Mouse (Mus musculus) heart, embryonic 12.5 days (tissue): ENCODE results near the gene Tmem182. TPM values are rescaled to one million over a fixed set of nuclear protein-coding genes. Genes with fewer than 3 reads are reported as not detected.

Experiments used
- ATAC-seq: fragments of 200-750 bp; cut with Nextera tagmentation; 2 replicates; pipeline ENCODE4 v1.8.0; 2017; ENCODE audit warnings: moderate TSS enrichment, moderate library complexity; ENCODE audit not compliant: insufficient number of reproducible peaks, low FRiP score
- H3K27ac ChIP-seq: fragments of 300-500 bp; sonication (generic); 2 replicates; pipeline ENCODE4 v1.5.1; 2016; ENCODE audit warnings: mild to moderate bottlenecking, moderate library complexity; ENCODE audit not compliant: poor library complexity, severe bottlenecking
- H3K27me3 ChIP-seq: fragments of 300-500 bp; sonication (generic); replicated peaks from 2 replicates; pipeline ENCODE4 v1.6.1; 2016; ENCODE audit warnings: mild to moderate bottlenecking, moderate library complexity
- H3K36me3 ChIP-seq: fragments of 300-500 bp; sonication (generic); 2 replicates; pipeline ENCODE4 v1.6.1; 2016; ENCODE audit warnings: mild to moderate bottlenecking, moderate library complexity
- H3K4me1 ChIP-seq: fragments of 300-500 bp; sonication (generic); replicated peaks from 2 replicates; pipeline ENCODE4 v1.6.1; 2016; ENCODE audit warnings: mild to moderate bottlenecking
- H3K4me2 ChIP-seq: fragments of 300-500 bp; sonication (generic); 2 replicates; pipeline ENCODE4 v1.6.1; 2016; ENCODE audit warnings: mild to moderate bottlenecking, moderate library complexity
- H3K4me3 ChIP-seq: fragments of 300-500 bp; sonication (generic); 2 replicates; pipeline ENCODE4 v1.5.1; 2016; ENCODE audit warnings: mild to moderate bottlenecking
- H3K9ac ChIP-seq: fragments of 300-500 bp; sonication (generic); 2 replicates; pipeline ENCODE4 v1.6.1; 2016; ENCODE audit warnings: mild to moderate bottlenecking, moderate library complexity
- H3K9me3 ChIP-seq: fragments of 300-500 bp; sonication (generic); replicated peaks from 2 replicates; pipeline ENCODE4 v1.6.1; 2016; ENCODE audit warnings: mild to moderate bottlenecking, moderate library complexity
- WGBS: fragments of 180-500 bp; shearing (Covaris S2); methylation state at CpG from one replicate; pipeline ENCODE4 v1.1.7; 2016; 5-methylcytosine and 5-hydroxymethylcytosine counted together
- polyA plus RNA-seq: library from polyadenylated mRNA; unstranded; fragments of >200 nt; fragmentation: Nextera tagmentation; extraction: Ambion mirVana; gene quantifications from 2 replicates; pipeline ENCODE4 v1.2.1, GENCODE M21; 2016

The Tmem182 gene
- polyA plus RNA-seq, 1 experiment from 2014 or later, result 21.1 TPM

GRCm38 (mm10) chr1:40873760-40874455 lies 68.5 kb downstream of the Tmem182 start:
- whole genome bisulfite sequencing, result 62% methylated on average over 10 of the region's 10 CpGs
- H3K36me3 ChIP-seq, result no peaks in the 10 kb centered on the region
- H3K4me1 ChIP-seq, result peaks cover 9% of the 10 kb centered on the region; the same call in 1 of the 2 replicates
- no peak overlapping the region for H3K9ac ChIP-seq
- no peaks in the 10 kb centered on the region for H3K9me3 ChIP-seq
- ATAC-seq, result no peak
- peak overlapping the region; percentile 55 for H3K4me2 ChIP-seq
- H3K27ac ChIP-seq, result peak overlapping the region; percentile 20; the same call in 1 of the 2 replicates
- H3K27me3 ChIP-seq, result no peaks in the 10 kb centered on the region
- peak overlapping the region; percentile 5; the same call in 1 of the 2 replicates for H3K4me3 ChIP-seq

GRCm38 (mm10) chr1:40874456-40875375 lies 69.3 kb downstream of the Tmem182 start:
- H3K4me3 ChIP-seq, result peak overlapping the region; percentile 5; the same call in 1 of the 2 replicates
- no peaks in the 10 kb centered on the region for H3K9me3 ChIP-seq
- no peaks in the 10 kb centered on the region for H3K36me3 ChIP-seq
- H3K4me2 ChIP-seq, result peak overlapping the region; percentile 55
- peaks cover 9% of the 10 kb centered on the region; the same call in 1 of the 2 replicates for H3K4me1 ChIP-seq
- H3K27ac ChIP-seq, result peak overlapping the region; percentile 20; the same call in 1 of the 2 replicates
- H3K9ac ChIP-seq, result no peak overlapping the region
- ATAC-seq, result no peak
- 67% methylated on average over 26 of the region's 26 CpGs for WGBS
- H3K27me3 ChIP-seq, result no peaks in the 10 kb centered on the region

- ATAC-seq, result no peak
- Histone ChIP-seq H3K27me3 (no peaks in the 10 kb centered on the region), H3K4me3 (no peak overlapping the region), H3K27ac (no peak overlapping the region), H3K4me2 (no peak overlapping the region), H3K9ac (no peak overlapping the region), H3K9me3 (no peaks in the 10 kb centered on the region), H3K4me1 (peaks cover 14% of the 10 kb centered on the region; the same call in 1 of the 2 replicates), H3K36me3 (no peaks in the 10 kb centered on the region)
- WGBS, result 16% methylated on average over 9 of the region's 9 CpGs
These were observed 73.7 kb downstream of the Tmem182 start for GRCm38 (mm10) chr1:40879051-40879450.

- Histone ChIP-seq H3K9me3 (no peaks in the 10 kb centered on the region), H3K4me1 (peaks cover 10% of the 10 kb centered on the region; the same call in 1 of the 2 replicates), H3K4me2 (no peak overlapping the region), H3K9ac (no peak overlapping the region), H3K27me3 (no peaks in the 10 kb centered on the region), H3K27ac (no peak overlapping the region), H3K36me3 (no peaks in the 10 kb centered on the region), H3K4me3 (no peak overlapping the region)
- ATAC-seq, result no peak
- WGBS, result 72% methylated on average over 6 of the region's 6 CpGs
These were observed 74.1 kb downstream of the Tmem182 start for GRCm38 (mm10) chr1:40879526-40879925.

- no peak overlapping the region for H3K27ac ChIP-seq
- H3K9me3 ChIP-seq, result no peaks in the 10 kb centered on the region
- 40% methylated on average over 2 of the region's 2 CpGs for WGBS
- H3K27me3 ChIP-seq, result no peaks in the 10 kb centered on the region
- H3K4me2 ChIP-seq, result no peak overlapping the region
- H3K4me3 ChIP-seq, result no peak overlapping the region
- 0 out of 2 replicates have a peak, but pooled peaks cover 5% of the 10 kb centered on the region for H3K4me1 ChIP-seq
- ATAC-seq, result no peak
- H3K9ac ChIP-seq, result no peak overlapping the region
- no peaks in the 10 kb centered on the region for H3K36me3 ChIP-seq
These were observed 75.1 kb downstream of the Tmem182 start for GRCm38 (mm10) chr1:40880527-40880926.

- WGBS, result 75% methylated on average over 2 of the region's 2 CpGs
- no peak for ATAC-seq
These were observed 78.5 kb downstream of the Tmem182 start for GRCm38 (mm10) chr1:40883856-40884255.

GRCm38 (mm10) chr1:40884943-40885342 lies 79.5 kb downstream of the Tmem182 start:
- Histone ChIP-seq H3K27ac (no peak overlapping the region), H3K9ac (no peak overlapping the region), H3K9me3 (no peaks in the 10 kb centered on the region), H3K4me2 (no peak overlapping the region), H3K36me3 (no peaks in the 10 kb centered on the region), H3K27me3 (no peaks in the 10 kb centered on the region), H3K4me3 (no peak overlapping the region), H3K4me1 (0 out of 2 replicates have a peak, but pooled peaks cover 5% of the 10 kb centered on the region)
- no peak for ATAC-seq
- WGBS, result 70% methylated on average over 6 of the region's 6 CpGs

More at GRCm38 (mm10) chr1:40883856-40884255, 78.5 kb downstream of the Tmem182 start:
- H3K4me3 ChIP-seq, result no peak overlapping the region
- no peaks in the 10 kb centered on the region for H3K27me3 ChIP-seq
- H3K9me3 ChIP-seq, result no peaks in the 10 kb centered on the region
- H3K4me1 ChIP-seq, result 0 out of 2 replicates have a peak, but pooled peaks cover 5% of the 10 kb centered on the region
- H3K4me2 ChIP-seq, result no peak overlapping the region
- no peaks in the 10 kb centered on the region for H3K36me3 ChIP-seq
- H3K9ac ChIP-seq, result no peak overlapping the region
- no peak overlapping the region for H3K27ac ChIP-seq

- WGBS, result 29% methylated on average over 12 of the region's 12 CpGs
These were observed 82.3 kb downstream of the Tmem182 start for GRCm38 (mm10) chr1:40887673-40888072.

GRCm38 (mm10) chr1:40888396-40889040 lies 83.1 kb downstream of the Tmem182 start:
- H3K4me3 ChIP-seq, result no peak overlapping the region
- no peak for ATAC-seq
- WGBS, result 83% methylated on average over 8 of the region's 8 CpGs
- H3K36me3 ChIP-seq, result no peaks in the 10 kb centered on the region
- no peaks in the 10 kb centered on the region for H3K4me1 ChIP-seq
- H3K9me3 ChIP-seq, result no peaks in the 10 kb centered on the region
- H3K4me2 ChIP-seq, result no peak overlapping the region
- H3K27ac ChIP-seq, result no peak overlapping the region
- 0 out of 2 replicates have a peak, but pooled peaks cover 3% of the 10 kb centered on the region for H3K27me3 ChIP-seq
- H3K9ac ChIP-seq, result no peak overlapping the region

More at GRCm38 (mm10) chr1:40887673-40888072, 82.3 kb downstream of the Tmem182 start:
- Histone ChIP-seq H3K36me3 (no peaks in the 10 kb centered on the region), H3K9me3 (no peaks in the 10 kb centered on the region), H3K4me2 (no peak overlapping the region), H3K9ac (no peak overlapping the region), H3K27ac (no peak overlapping the region), H3K4me1 (no peaks in the 10 kb centered on the region), H3K27me3 (0 out of 2 replicates have a peak, but pooled peaks cover 3% of the 10 kb centered on the region), H3K4me3 (no peak overlapping the region)
- ATAC-seq, result no peak

- no peak for ATAC-seq
- no peak overlapping the region for H3K9ac ChIP-seq
- no peaks in the 10 kb centered on the region for H3K9me3 ChIP-seq
- H3K4me1 ChIP-seq, result no peaks in the 10 kb centered on the region
- H3K27ac ChIP-seq, result no peak overlapping the region
- no peaks in the 10 kb centered on the region for H3K36me3 ChIP-seq
- 88% methylated on average over 14 of the region's 14 CpGs for WGBS
- H3K27me3 ChIP-seq, result 0 out of 2 replicates have a peak, but pooled peaks cover 3% of the 10 kb centered on the region
- H3K4me3 ChIP-seq, result no peak overlapping the region
- H3K4me2 ChIP-seq, result no peak overlapping the region
These were observed 84.2 kb downstream of the Tmem182 start for GRCm38 (mm10) chr1:40889617-40890016.
